Mouse (Mus musculus): Measurements from ENCODE around the gene Tcf7l2.

- TF ChIP-seq POLR2A (IDR thresholded peaks at IDR 0.05; ENCODE audit: extremely low read depth, insufficient read depth, low read length) (no peak), CTCF (IDR thresholded peaks at IDR 0.05; ENCODE audit: low read depth, low read length) (no peak)
Observed at GRCm38 (mm10) chr19:55913585-55913984, 172.0 kb downstream of the Tcf7l2 start.

All from liver, adult 2 months (tissue).